Mouse (Mus musculus) liver, adult 10 weeks (tissue): ENCODE results near the gene Gm10203. TPM values are rescaled to one million over a fixed set of nuclear protein-coding genes. Genes with fewer than 3 reads are reported as not detected.

Source experiments
- polyA plus RNA-seq: library from polyadenylated mRNA; stranded (reverse); fragments of 350-450 nt; fragmentation: Illumina TruSeq; extraction: RNeasy Lipid Tissue Mini Kit (QIAGEN cat#74804); gene quantifications from one replicate; pipeline ENCODE4 v1.2.3, GENCODE M21; 2014; ENCODE audit warnings: low read depth, low replicate concordance

Gm10203 gene
- polyA plus RNA-seq = not detected

DNA sequence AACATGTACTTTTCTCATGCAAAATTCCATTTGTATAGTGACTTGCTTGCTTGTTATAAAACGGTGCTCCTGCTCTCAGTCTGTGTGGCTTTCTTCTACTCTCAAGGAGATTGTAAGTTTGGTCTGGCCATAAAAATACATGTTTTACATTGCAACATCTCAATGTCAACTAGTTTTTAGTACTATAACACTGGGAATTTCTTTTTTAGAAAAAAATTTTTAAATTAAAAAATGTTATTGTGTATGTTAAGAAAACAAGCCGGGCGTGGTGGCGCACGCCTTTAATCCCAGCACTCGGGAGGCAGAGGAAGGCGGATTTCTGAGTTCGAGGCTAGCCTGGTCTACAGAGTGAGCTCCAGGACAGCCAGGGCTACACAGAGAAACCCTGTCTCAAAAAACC is at the start of gene Gm10203:
Gene Gm10203 (plus strand): TSS at position 301 of the 400 bp plus-strand sequence.

DNA sequence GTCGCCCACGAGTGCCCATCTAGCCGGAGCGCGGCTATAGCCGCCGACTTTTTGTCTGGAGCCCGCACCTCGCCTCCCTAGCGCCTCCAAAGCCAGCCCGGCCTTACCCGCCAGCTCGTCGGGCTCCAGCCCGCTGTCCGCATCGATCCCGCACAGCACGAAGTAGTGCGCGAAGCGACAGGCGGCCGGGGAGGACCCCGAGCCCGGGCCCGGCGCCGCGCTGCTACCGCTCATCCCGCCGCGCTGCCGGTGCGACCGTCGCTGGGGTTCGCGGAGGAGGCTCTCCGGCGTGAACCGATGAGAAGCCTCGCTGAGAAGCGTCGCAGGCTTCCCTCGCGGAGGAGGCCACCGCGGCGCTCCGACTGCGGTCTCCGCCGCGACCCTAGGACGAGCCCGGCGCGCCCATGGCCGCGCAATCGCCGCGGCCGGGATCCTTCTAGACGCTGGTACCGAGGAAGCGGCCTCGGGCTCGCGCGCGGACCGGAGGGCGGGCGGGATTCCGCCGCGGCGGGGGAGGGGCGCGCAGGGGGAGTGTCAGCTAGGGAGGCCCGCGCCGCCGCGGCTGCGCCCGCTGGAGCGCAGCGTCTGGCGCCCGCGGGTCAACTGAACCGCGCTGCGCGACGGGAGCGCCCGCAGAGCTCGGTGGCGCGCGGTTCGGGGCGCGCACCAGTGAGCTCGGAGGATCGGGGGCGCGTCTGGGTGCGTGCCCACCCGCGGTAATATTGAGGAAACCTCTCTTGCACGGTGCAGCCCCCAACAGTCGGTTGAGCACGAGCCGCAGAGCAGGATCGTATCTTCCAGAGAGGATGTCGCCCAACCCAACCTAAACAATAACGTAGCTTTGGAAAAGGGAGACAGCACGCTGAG is 28.7 kb upstream of the Gm10203 start, which contains the start of gene Dennd5b:
Gene Dennd5b (minus strand): TSS at position 605 of the 867 bp plus-strand sequence.

DNA sequence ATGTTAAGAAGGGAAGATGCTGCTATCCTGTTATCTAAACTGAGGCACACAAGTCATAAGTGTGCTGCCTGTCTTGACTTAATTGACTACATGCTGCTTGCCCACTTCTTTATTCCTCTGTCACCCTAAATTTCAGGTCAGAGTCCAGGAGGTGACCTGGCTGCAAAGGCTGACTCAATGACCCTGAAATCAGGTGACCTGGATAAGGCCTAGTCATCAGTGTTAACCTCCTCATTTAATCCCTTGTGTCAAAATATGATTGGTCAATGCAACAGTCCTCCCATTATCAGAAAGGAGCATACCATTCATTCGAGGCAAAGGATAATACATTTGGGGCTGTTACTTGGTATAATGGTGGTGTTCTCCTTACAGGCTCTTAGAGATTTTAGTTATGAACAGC is 9.5 kb downstream of the Gm10203 start, which contains the start of gene Etfbkmt:
Gene Etfbkmt (plus strand): TSS at position 379 of the 400 bp plus-strand sequence.

Other genes with a start within 250 kb of the Gm10203 start
- 4.6 TPM for gene Caprin2, start 233.9 kb upstream of the Gm10203 start, polyA plus RNA-seq
- gene Sinhcaf, start 183.7 kb upstream of the Gm10203 start, polyA plus RNA-seq = 3.6 TPM
- 50.1 TPM for gene Dennd5b, start 28.5 kb upstream of the Gm10203 start, polyA plus RNA-seq
- 38.5 TPM for gene Etfbkmt, start 9.7 kb downstream of the Gm10203 start, polyA plus RNA-seq
- 15.5 TPM for gene Amn1, start 58.5 kb downstream of the Gm10203 start, polyA plus RNA-seq
- gene Resf1, start 179.2 kb downstream of the Gm10203 start, polyA plus RNA-seq = 12.1 TPM